Mouse (Mus musculus): ENCODE measurements at regions not wholly inside any gene's neighbourhood (a gene's known extent, or its start where the extent isn't known, plus 50 kb on each side); places are given as distances from the start of the nearest gene placed in this dataset.

- no peak for DNase-seq
- WGBS = 98% methylated on average over 8 of the region's 8 CpGs
These were observed 126.5 kb downstream of the Tmx1 start for GRCm38 (mm10) chr12:70579328-70579905.

GRCm38 (mm10) chr12:70586181-70586580 is 133.3 kb downstream of the Tmx1 start:
- TF ChIP-seq CTCF (IDR thresholded peaks at IDR 0.05; ENCODE audit: borderline replicate concordance, control insufficient read depth, extremely low read depth, insufficient read depth, low read length, poor library complexity) (no peak), POLR2A (IDR thresholded peaks at IDR 0.05; ENCODE audit: control insufficient read depth, extremely low read depth, insufficient read depth, low read length, poor library complexity) (no peak)
- WGBS = 96% methylated on average over 2 of the region's 2 CpGs
- Histone ChIP-seq H3K27ac (ENCODE audit: control insufficient read depth, insufficient read depth, low read length) (no peak overlapping the region), H3K27me3 (ENCODE audit: control insufficient read depth, insufficient read depth, low read length) (no peaks in the 10 kb centered on the region), H3K36me3 (ENCODE audit: control insufficient read depth, insufficient read depth, low read length) (no peaks in the 10 kb centered on the region), H3K4me3 (ENCODE audit: control insufficient read depth, insufficient read depth, low read length) (no peak overlapping the region), H3K4me1 (replicated peaks; ENCODE audit: control insufficient read depth, insufficient read depth, low read length) (no peaks in the 10 kb centered on the region)
- no peak for DNase-seq

More at GRCm38 (mm10) chr12:70579328-70579905, 126.5 kb downstream of the Tmx1 start:
- no peaks in the 10 kb centered on the region for H3K27me3 ChIP-seq (ENCODE audit: control insufficient read depth, insufficient read depth, low read length)
- H3K4me3 ChIP-seq (ENCODE audit: control insufficient read depth, insufficient read depth, low read length) = no peak overlapping the region
- TF ChIP-seq CTCF (IDR thresholded peaks at IDR 0.05; ENCODE audit: borderline replicate concordance, control insufficient read depth, extremely low read depth, insufficient read depth, low read length, poor library complexity) = no peak
- TF ChIP-seq POLR2A (IDR thresholded peaks at IDR 0.05; ENCODE audit: control insufficient read depth, extremely low read depth, insufficient read depth, low read length, poor library complexity) = no peak
- H3K36me3 ChIP-seq (ENCODE audit: control insufficient read depth, insufficient read depth, low read length) = no peaks in the 10 kb centered on the region
- no peaks in the 10 kb centered on the region for H3K4me1 ChIP-seq (replicated peaks; ENCODE audit: control insufficient read depth, insufficient read depth, low read length)
- no peak overlapping the region for H3K27ac ChIP-seq (ENCODE audit: control insufficient read depth, insufficient read depth, low read length)

GRCm38 (mm10) chr12:70588234-70588633 is 135.3 kb downstream of the Tmx1 start:
- H3K4me1 ChIP-seq (replicated peaks; ENCODE audit: control insufficient read depth, insufficient read depth, low read length) = no peaks in the 10 kb centered on the region

GRCm38 (mm10) chr12:70589315-70589742 is 136.4 kb downstream of the Tmx1 start:
- Histone ChIP-seq H3K27ac (ENCODE audit: control insufficient read depth, insufficient read depth, low read length) (no peak overlapping the region), H3K4me3 (ENCODE audit: control insufficient read depth, insufficient read depth, low read length) (no peak overlapping the region), H3K4me1 (replicated peaks; ENCODE audit: control insufficient read depth, insufficient read depth, low read length) (no peaks in the 10 kb centered on the region), H3K27me3 (ENCODE audit: control insufficient read depth, insufficient read depth, low read length) (no peaks in the 10 kb centered on the region), H3K36me3 (ENCODE audit: control insufficient read depth, insufficient read depth, low read length) (no peaks in the 10 kb centered on the region)
- DNase-seq = no peak
- 93% methylated on average over 2 of the region's 2 CpGs for WGBS
- TF ChIP-seq POLR2A (IDR thresholded peaks at IDR 0.05; ENCODE audit: control insufficient read depth, extremely low read depth, insufficient read depth, low read length, poor library complexity) (no peak), CTCF (IDR thresholded peaks at IDR 0.05; ENCODE audit: borderline replicate concordance, control insufficient read depth, extremely low read depth, insufficient read depth, low read length, poor library complexity) (no peak)

More at GRCm38 (mm10) chr12:70588234-70588633, 135.3 kb downstream of the Tmx1 start:
- no peak overlapping the region for H3K4me3 ChIP-seq (ENCODE audit: control insufficient read depth, insufficient read depth, low read length)
- TF ChIP-seq POLR2A (IDR thresholded peaks at IDR 0.05; ENCODE audit: control insufficient read depth, extremely low read depth, insufficient read depth, low read length, poor library complexity) = no peak
- TF ChIP-seq CTCF (IDR thresholded peaks at IDR 0.05; ENCODE audit: borderline replicate concordance, control insufficient read depth, extremely low read depth, insufficient read depth, low read length, poor library complexity) = no peak
- H3K27ac ChIP-seq (ENCODE audit: control insufficient read depth, insufficient read depth, low read length) = no peak overlapping the region
- H3K36me3 ChIP-seq (ENCODE audit: control insufficient read depth, insufficient read depth, low read length) = no peaks in the 10 kb centered on the region
- H3K27me3 ChIP-seq (ENCODE audit: control insufficient read depth, insufficient read depth, low read length) = no peaks in the 10 kb centered on the region
- WGBS = 94% methylated on average over 3 of the region's 3 CpGs
- no peak for DNase-seq

- TF ChIP-seq CTCF (IDR thresholded peaks at IDR 0.05; ENCODE audit: borderline replicate concordance, control insufficient read depth, extremely low read depth, insufficient read depth, low read length, poor library complexity) (no peak), POLR2A (IDR thresholded peaks at IDR 0.05; ENCODE audit: control insufficient read depth, extremely low read depth, insufficient read depth, low read length, poor library complexity) (no peak)
- Histone ChIP-seq H3K27ac (ENCODE audit: control insufficient read depth, insufficient read depth, low read length) (no peak overlapping the region), H3K4me3 (ENCODE audit: control insufficient read depth, insufficient read depth, low read length) (no peak overlapping the region), H3K36me3 (ENCODE audit: control insufficient read depth, insufficient read depth, low read length) (no peaks in the 10 kb centered on the region), H3K4me1 (replicated peaks; ENCODE audit: control insufficient read depth, insufficient read depth, low read length) (no peaks in the 10 kb centered on the region), H3K27me3 (ENCODE audit: control insufficient read depth, insufficient read depth, low read length) (no peaks in the 10 kb centered on the region)
- no peak for DNase-seq
- 95% methylated on average over 12 of the region's 12 CpGs for WGBS
These were observed 137.7 kb downstream of the Tmx1 start for GRCm38 (mm10) chr12:70590456-70591050.

- WGBS = 88% methylated on average over 4 of the region's 4 CpGs
- no peak for DNase-seq
- TF ChIP-seq POLR2A (IDR thresholded peaks at IDR 0.05; ENCODE audit: control insufficient read depth, extremely low read depth, insufficient read depth, low read length, poor library complexity) (no peak), CTCF (IDR thresholded peaks at IDR 0.05; ENCODE audit: borderline replicate concordance, control insufficient read depth, extremely low read depth, insufficient read depth, low read length, poor library complexity) (no peak)
- H3K4me1 ChIP-seq (replicated peaks; ENCODE audit: control insufficient read depth, insufficient read depth, low read length) = no peaks in the 10 kb centered on the region
- H3K36me3 ChIP-seq (ENCODE audit: control insufficient read depth, insufficient read depth, low read length) = no peaks in the 10 kb centered on the region
- H3K27ac ChIP-seq (ENCODE audit: control insufficient read depth, insufficient read depth, low read length) = no peak overlapping the region
- H3K4me3 ChIP-seq (ENCODE audit: control insufficient read depth, insufficient read depth, low read length) = no peak overlapping the region
- H3K27me3 ChIP-seq (ENCODE audit: control insufficient read depth, insufficient read depth, low read length) = no peaks in the 10 kb centered on the region
These were observed 139.9 kb downstream of the Tmx1 start for GRCm38 (mm10) chr12:70592821-70593220.

Measured in thymus, adult 2 months (tissue).